Mouse (Mus musculus): ENCODE results near the gene Fat2. TPM values are rescaled to one million over a fixed set of nuclear protein-coding genes. Genes with fewer than 3 reads are reported as not detected.

The Fat2 gene
- under 1 TPM in 3 of 4 experiments, not detected in 1; 0.02 to 0.05 (median 0.02) TPM for total RNA-seq (2022)

GRCm38 (mm10) chr11:55336101-55336891 lies at the start of gene Fat2:
Fat2 (minus strand) TSS chr11:55336564.
- DNase-seq (ENCODE audit: low spot score in 2 of 2): no peak

- no peak for DNase-seq (ENCODE audit: low spot score in 2 of 2)
Measured at GRCm38 (mm10) chr11:55383463-55384045, 47.2 kb upstream of the Fat2 start.

- DNase-seq (ENCODE audit: low spot score in 2 of 2): no peak
Measured at GRCm38 (mm10) chr11:55380908-55381307, 44.5 kb upstream of the Fat2 start.

- DNase-seq (ENCODE audit: low spot score in 2 of 2): peak; percentile 79 to 87
Measured at GRCm38 (mm10) chr11:55378371-55378770, 42.0 kb upstream of the Fat2 start.

- no peak for DNase-seq (ENCODE audit: low spot score in 2 of 2)
Measured at GRCm38 (mm10) chr11:55373838-55374237, 37.5 kb upstream of the Fat2 start.

GRCm38 (mm10) chr11:55373373-55373772 lies 37.0 kb upstream of the Fat2 start:
- DNase-seq (ENCODE audit: low spot score in 2 of 2): no peak

- DNase-seq (ENCODE audit: low spot score in 2 of 2): no peak
Measured at GRCm38 (mm10) chr11:55372001-55372400, 35.6 kb upstream of the Fat2 start.

GRCm38 (mm10) chr11:55369093-55369471 lies 32.7 kb upstream of the Fat2 start:
- peak; percentile 18 to 37 for DNase-seq (ENCODE audit: low spot score in 2 of 2)

- no peak for DNase-seq (ENCODE audit: low spot score in 2 of 2)
Measured at GRCm38 (mm10) chr11:55368388-55369092, 32.2 kb upstream of the Fat2 start.

- DNase-seq (ENCODE audit: low spot score in 2 of 2): no peak
Measured at GRCm38 (mm10) chr11:55367783-55368182, 31.4 kb upstream of the Fat2 start.

- no peak for DNase-seq (ENCODE audit: low spot score in 2 of 2)
Measured at GRCm38 (mm10) chr11:55365840-55366239, 29.5 kb upstream of the Fat2 start.

- DNase-seq (ENCODE audit: low spot score in 2 of 2): no peak
Measured at GRCm38 (mm10) chr11:55365242-55365641, 28.9 kb upstream of the Fat2 start.

GRCm38 (mm10) chr11:55364662-55365061 lies 28.3 kb upstream of the Fat2 start:
- peak in 1 of 2 experiments; percentile 22 for DNase-seq (ENCODE audit: low spot score in 2 of 2)

GRCm38 (mm10) chr11:55358094-55358783 lies 21.9 kb upstream of the Fat2 start:
- no peak for DNase-seq (ENCODE audit: low spot score in 2 of 2)

- no peak for DNase-seq (ENCODE audit: low spot score in 2 of 2)
Measured at GRCm38 (mm10) chr11:55356846-55357245, 20.5 kb upstream of the Fat2 start.

GRCm38 (mm10) chr11:55341961-55342371 lies 5.6 kb upstream of the Fat2 start:
- DNase-seq (ENCODE audit: low spot score in 2 of 2): no peak

- DNase-seq (ENCODE audit: low spot score in 2 of 2): no peak
Measured at GRCm38 (mm10) chr11:55340789-55341188, 4.4 kb upstream of the Fat2 start.

GRCm38 (mm10) chr11:55337032-55337769 lies 837 bp upstream of the Fat2 start:
- no peak for DNase-seq (ENCODE audit: low spot score in 2 of 2)

GRCm38 (mm10) chr11:55335314-55336076 lies 869 bp downstream of the Fat2 start:
- DNase-seq (ENCODE audit: low spot score in 2 of 2): no peak

GRCm38 (mm10) chr11:55334545-55334944 lies 1.8 kb downstream of the Fat2 start:
- DNase-seq (ENCODE audit: low spot score in 2 of 2): no peak

All from gastrocnemius, adult 8-10 months (tissue).